Mouse (Mus musculus) E14TG2a.4 (cell line): Measurements from ENCODE around the gene Sox11.

Experiments
- CTCF ChIP-seq: conservative IDR thresholded peaks from 2 replicates; pipeline ENCODE4 v1.5.1; 2014; ENCODE audit warnings: low read length
- NANOG ChIP-seq: IDR thresholded peaks from 2 replicates; pipeline ENCODE4 v1.6.1; 2014; ENCODE audit warnings: borderline replicate concordance, low read length, mixed read lengths
- POU5F1 ChIP-seq: IDR thresholded peaks from 2 replicates; pipeline ENCODE4 v1.6.1; 2014; ENCODE audit warnings: low read length, borderline replicate concordance

- TF ChIP-seq CTCF (no peak), POU5F1 (no peak), NANOG (no peak)
These were observed 31.0 kb downstream of the Sox11 start for GRCm38 (mm10) chr12:27311316-27311832.
